Mouse (Mus musculus) myocyte (in vitro differentiated cells): Measurements from ENCODE around the gene Smim13. TPM values are rescaled to one million over a fixed set of nuclear protein-coding genes. Genes with fewer than 3 reads are reported as not detected.

Source experiments
- H3K27me3 ChIP-seq: one replicate; pipeline ENCODE4 v1.6.1; 2011; ENCODE audit not compliant: control insufficient read depth, insufficient read depth, insufficient read length
- H3K36me3 ChIP-seq: one replicate; pipeline ENCODE4 v1.6.1; 2011; ENCODE audit not compliant: control insufficient read depth, insufficient read depth
- H3K4me2 ChIP-seq: one replicate; pipeline ENCODE4 v1.6.1; 2011; ENCODE audit warnings: low read depth, control low read depth
- H3K4me3 ChIP-seq: one replicate; pipeline ENCODE4 v1.5.1; 2011; ENCODE audit warnings: mild to moderate bottlenecking, control low read depth, moderate library complexity
- H3K79me2 ChIP-seq: one replicate; pipeline ENCODE4 v1.6.1; 2011; ENCODE audit not compliant: control insufficient read depth, insufficient read depth
- H3ac ChIP-seq: one replicate; pipeline ENCODE4 v1.6.1; 2011; ENCODE audit not compliant: control insufficient read depth, insufficient read length
- CEBPB ChIP-seq: IDR thresholded peaks from 2 replicates; pipeline ENCODE4 v1.6.1; 2011; ENCODE audit warnings: mild to moderate bottlenecking, moderate library complexity; ENCODE audit not compliant: poor library complexity, insufficient read depth, severe bottlenecking
- E2F4 ChIP-seq: IDR thresholded peaks from one replicate; pipeline ENCODE4 v1.6.1; 2011; ENCODE audit warnings: mild to moderate bottlenecking, control low read depth, moderate library complexity; ENCODE audit not compliant: insufficient read depth
- MAX ChIP-seq: IDR thresholded peaks from one replicate; pipeline ENCODE4 v1.6.1; 2011; ENCODE audit warnings: low read depth, mild to moderate bottlenecking, control low read depth
- MYOD1 ChIP-seq, 3 experiments: IDR thresholded peaks; one replicate each; pipeline ENCODE4 v1.6.1; 2011; ENCODE audit warnings: control low read depth in 2 of 3, low read depth in 2 of 3, mild to moderate bottlenecking in 2 of 3, moderate library complexity in 1 of 3; ENCODE audit not compliant: insufficient read length in 2 of 3, control insufficient read depth in 1 of 3
- MYOG ChIP-seq, 3 experiments: IDR thresholded peaks; one replicate each; pipeline ENCODE4 v1.6.1; 2011; ENCODE audit warnings: control low read depth in 2 of 3, low read depth in 2 of 3, mild to moderate bottlenecking in 2 of 3; ENCODE audit not compliant: insufficient read length in 2 of 3, control insufficient read depth in 1 of 3, insufficient read depth in 1 of 3
- POLR2A ChIP-seq: IDR thresholded peaks from one replicate; pipeline ENCODE4 v1.6.1; 2011; ENCODE audit warnings: low read depth, mild to moderate bottlenecking, control low read depth, moderate library complexity; ENCODE audit not compliant: insufficient read length
- POLR2AphosphoS2 ChIP-seq: IDR thresholded peaks from one replicate; pipeline ENCODE4 v1.6.1; 2011; ENCODE audit warnings: low read depth, control low read depth; ENCODE audit not compliant: insufficient read length
- REST ChIP-seq: IDR thresholded peaks from one replicate; pipeline ENCODE4 v1.6.1; 2011; ENCODE audit warnings: mild to moderate bottlenecking, control low read depth, moderate library complexity; ENCODE audit not compliant: insufficient read depth, insufficient read length
- SRF ChIP-seq: IDR thresholded peaks from one replicate; pipeline ENCODE4 v1.6.1; 2011; ENCODE audit warnings: low read depth; ENCODE audit not compliant: control insufficient read depth, insufficient read length
- TCF12 ChIP-seq: IDR thresholded peaks from one replicate; pipeline ENCODE4 v1.6.1; 2011; ENCODE audit warnings: mild to moderate bottlenecking, control low read depth; ENCODE audit not compliant: poor library complexity, insufficient read depth, severe bottlenecking
- TCF3 ChIP-seq: IDR thresholded peaks from one replicate; pipeline ENCODE4 v1.6.1; 2011; ENCODE audit warnings: low read depth, control low read depth; ENCODE audit not compliant: insufficient read length
- USF1 ChIP-seq: IDR thresholded peaks from one replicate; pipeline ENCODE4 v1.6.1; 2011; ENCODE audit warnings: low read depth, mild to moderate bottlenecking, control low read depth, moderate library complexity
- polyA plus RNA-seq: library from polyadenylated mRNA; unstranded; fragments of >200 nt; fragmentation: generic; extraction: Trizol; gene quantifications from one replicate; pipeline ENCODE4 v1.2.1, GENCODE M21; 2012; ENCODE audit warnings: missing spikeins

Smim13 gene
- polyA plus RNA-seq, 1 experiment, result 11.1 TPM

DNA sequence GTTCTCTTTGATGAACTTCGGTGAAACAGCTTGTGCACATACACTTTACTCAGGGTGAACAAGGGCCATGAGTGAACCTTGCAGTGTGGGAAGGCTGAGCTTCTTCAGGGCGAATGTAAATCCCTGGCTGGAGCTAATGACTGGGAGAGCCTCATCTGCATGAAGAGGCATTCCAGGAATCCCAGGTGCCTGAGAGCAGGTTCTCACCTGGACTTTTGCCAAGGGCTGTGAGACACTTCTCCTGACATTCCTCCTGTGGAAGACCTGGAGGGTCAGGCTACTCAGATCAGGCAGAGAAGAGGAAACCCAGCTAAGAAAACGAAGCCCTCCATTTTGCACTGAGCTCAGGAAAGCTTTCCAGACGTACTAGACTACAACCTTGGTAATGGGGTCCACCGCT, 31.1 kb downstream of the Smim13 start:
- no peak overlapping the region for H3K4me3 ChIP-seq
- H3K27me3 ChIP-seq, result no peaks in the 10 kb centered on the region
- TF ChIP-seq POLR2A (no peak), MYOD1 (IDR thresholded peaks at IDR 0.05; ENCODE audit: control insufficient read depth in 1 of 3, insufficient read length in 2 of 3, low read depth in 2 of 3) (no peak), REST (no peak), USF1 (no peak), MAX (no peak), CEBPB (no peak), TCF3 (no peak), MYOG (IDR thresholded peaks at IDR 0.05; ENCODE audit: control insufficient read depth in 1 of 3, insufficient read depth in 1 of 3, insufficient read length in 2 of 3, low read depth in 2 of 3) (no peak), POLR2AphosphoS2 (no peak), E2F4 (no peak), TCF12 (no peak), SRF (no peak)
- H3K79me2 ChIP-seq, result no peaks in the 10 kb centered on the region
- no peak overlapping the region for H3K4me2 ChIP-seq
- no peaks in the 10 kb centered on the region for H3K36me3 ChIP-seq
- no peak overlapping the region for H3ac ChIP-seq

DNA sequence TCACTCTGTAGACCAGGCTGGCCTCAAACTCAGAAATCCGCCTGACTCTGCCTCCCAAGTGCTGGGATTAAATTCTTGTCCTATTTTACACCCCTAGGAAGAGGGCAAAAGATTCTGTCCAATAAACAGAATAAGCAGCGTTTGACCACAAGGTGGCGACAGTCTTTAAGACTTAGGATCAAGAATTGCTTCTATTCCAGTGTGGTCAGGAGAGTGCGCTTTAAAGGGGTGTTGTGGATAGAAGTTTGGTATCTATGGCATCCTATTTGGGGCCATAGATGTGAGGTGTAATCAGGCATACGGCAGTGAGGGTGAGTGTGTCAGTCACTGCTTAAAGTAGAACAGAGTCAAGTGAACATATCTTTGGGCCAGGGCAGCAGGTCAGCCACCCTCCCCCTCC, 33.6 kb downstream of the Smim13 start:
- TF ChIP-seq E2F4 (no peak), TCF12 (no peak)
- no peaks in the 10 kb centered on the region for H3K79me2 ChIP-seq
- no peak overlapping the region for H3ac ChIP-seq
- no peak overlapping the region for H3K4me3 ChIP-seq
- H3K27me3 ChIP-seq, result no peaks in the 10 kb centered on the region
- H3K4me2 ChIP-seq, result no peak overlapping the region
- H3K36me3 ChIP-seq, result no peaks in the 10 kb centered on the region

DNA sequence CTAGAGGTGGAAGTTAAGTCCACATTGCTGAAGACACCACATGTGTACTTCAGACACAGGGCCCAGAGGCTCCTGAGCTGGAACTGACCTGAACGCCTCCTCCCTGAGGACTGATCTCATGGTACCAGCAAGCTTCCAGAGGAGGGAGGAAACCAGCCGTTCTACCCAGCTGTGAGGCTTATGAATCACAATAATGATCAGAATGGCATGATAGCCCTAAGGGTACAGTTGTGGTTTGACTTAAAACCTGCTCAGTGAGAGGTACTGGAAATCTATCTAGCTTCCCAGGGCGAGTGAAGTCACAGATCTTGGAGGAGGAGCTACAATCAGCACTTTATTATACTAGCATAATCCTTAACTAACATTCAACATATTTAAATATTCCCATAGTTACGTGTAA, 35.8 kb downstream of the Smim13 start:
- no peak overlapping the region for H3K4me2 ChIP-seq
- no peaks in the 10 kb centered on the region for H3K79me2 ChIP-seq
- no peaks in the 10 kb centered on the region for H3K27me3 ChIP-seq
- H3ac ChIP-seq, result no peak overlapping the region
- no peak overlapping the region for H3K4me3 ChIP-seq
- no peak for TF ChIP-seq TCF3
- TF ChIP-seq POLR2AphosphoS2, result no peak
- TF ChIP-seq MAX, result no peak
- TF ChIP-seq POLR2A, result no peak
- no peak for TF ChIP-seq REST
- no peak for TF ChIP-seq TCF12
- no peak for TF ChIP-seq MYOD1 (IDR thresholded peaks at IDR 0.05; ENCODE audit: control insufficient read depth in 1 of 3, insufficient read length in 2 of 3, low read depth in 2 of 3)
- TF ChIP-seq USF1, result no peak
- TF ChIP-seq E2F4, result no peak
- no peaks in the 10 kb centered on the region for H3K36me3 ChIP-seq

DNA sequence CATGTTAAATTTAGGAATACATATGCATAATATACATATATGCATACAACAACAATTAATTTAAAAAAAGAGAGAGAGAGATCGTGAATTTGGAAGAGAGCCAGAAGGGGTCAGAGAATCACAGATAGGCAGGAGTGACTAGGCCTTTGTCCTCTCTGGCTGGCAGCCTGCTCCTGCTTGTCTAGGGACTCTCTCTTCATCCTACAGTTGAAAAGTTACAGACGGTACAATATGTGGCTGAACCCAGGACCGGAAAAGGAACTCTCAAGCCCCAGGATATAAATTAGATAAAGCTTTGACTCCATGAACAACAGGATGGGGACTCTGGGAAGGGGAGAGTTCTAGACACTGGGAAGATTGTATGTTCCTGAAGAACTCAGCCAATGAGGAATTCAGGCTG, 36.6 kb downstream of the Smim13 start:
- no peaks in the 10 kb centered on the region for H3K79me2 ChIP-seq
- no peaks in the 10 kb centered on the region for H3K27me3 ChIP-seq
- no peak overlapping the region for H3ac ChIP-seq
- TF ChIP-seq POLR2A (no peak), TCF3 (no peak), MYOD1 (IDR thresholded peaks at IDR 0.05; ENCODE audit: control insufficient read depth in 1 of 3, insufficient read length in 2 of 3, low read depth in 2 of 3) (no peak), CEBPB (no peak), REST (no peak), MAX (no peak), USF1 (no peak), SRF (no peak), POLR2AphosphoS2 (no peak), E2F4 (no peak), TCF12 (no peak), MYOG (IDR thresholded peaks at IDR 0.05; ENCODE audit: control insufficient read depth in 1 of 3, insufficient read depth in 1 of 3, insufficient read length in 2 of 3, low read depth in 2 of 3) (no peak)
- no peaks in the 10 kb centered on the region for H3K36me3 ChIP-seq
- no peak overlapping the region for H3K4me3 ChIP-seq
- H3K4me2 ChIP-seq, result no peak overlapping the region

- TF ChIP-seq POLR2AphosphoS2, result no peak
- no peak for TF ChIP-seq REST
- no peak for TF ChIP-seq TCF12
- TF ChIP-seq POLR2A, result no peak
- no peak for TF ChIP-seq MYOG (IDR thresholded peaks at IDR 0.05; ENCODE audit: control insufficient read depth in 1 of 3, insufficient read depth in 1 of 3, insufficient read length in 2 of 3, low read depth in 2 of 3)
- no peak for TF ChIP-seq SRF
- no peak for TF ChIP-seq E2F4
- TF ChIP-seq USF1, result no peak
- TF ChIP-seq TCF3, result no peak
- TF ChIP-seq CEBPB, result no peak
These were observed 41.9 kb downstream of the Smim13 start for GRCm38 (mm10) chr13:41291466-41291974.

More at GRCm38 (mm10) chr13:41291466-41291974, 41.9 kb downstream of the Smim13 start:
- Histone ChIP-seq H3ac (no peak overlapping the region), H3K4me2 (no peak overlapping the region), H3K36me3 (no peaks in the 10 kb centered on the region), H3K27me3 (no peaks in the 10 kb centered on the region), H3K79me2 (no peaks in the 10 kb centered on the region), H3K4me3 (no peak overlapping the region)
